Mouse (Mus musculus): ENCODE data around the gene Olfr652. TPM values are rescaled to one million over a fixed set of nuclear protein-coding genes. Genes with fewer than 3 reads are reported as not detected.

The Olfr652 gene
- not detected in 2 replicates for polyA plus RNA-seq (2012; ENCODE audit: low replicate concordance)

DNA sequence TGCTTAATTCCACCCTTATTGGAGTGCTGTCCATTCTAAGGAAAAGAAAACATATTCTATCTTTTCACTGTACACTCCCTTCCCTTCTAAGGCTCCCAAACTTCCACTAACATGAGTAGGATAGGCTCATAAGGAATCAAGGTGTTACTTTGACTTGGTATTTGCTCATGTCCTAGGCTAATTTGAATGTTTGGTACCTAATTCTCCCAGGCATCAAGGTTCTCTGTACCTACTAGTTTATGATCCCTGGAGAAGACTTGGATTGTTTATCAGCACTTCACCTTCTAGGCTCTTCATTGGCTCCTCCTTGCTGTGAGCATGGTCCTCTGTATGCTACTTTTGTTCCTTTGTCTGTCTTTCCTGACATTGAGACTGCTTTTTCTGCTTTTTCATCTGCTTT, at the start of gene Olfr652:
TSS of gene Olfr652 (plus strand) at position 301 of the 400 bp plus-strand sequence.

DNA sequence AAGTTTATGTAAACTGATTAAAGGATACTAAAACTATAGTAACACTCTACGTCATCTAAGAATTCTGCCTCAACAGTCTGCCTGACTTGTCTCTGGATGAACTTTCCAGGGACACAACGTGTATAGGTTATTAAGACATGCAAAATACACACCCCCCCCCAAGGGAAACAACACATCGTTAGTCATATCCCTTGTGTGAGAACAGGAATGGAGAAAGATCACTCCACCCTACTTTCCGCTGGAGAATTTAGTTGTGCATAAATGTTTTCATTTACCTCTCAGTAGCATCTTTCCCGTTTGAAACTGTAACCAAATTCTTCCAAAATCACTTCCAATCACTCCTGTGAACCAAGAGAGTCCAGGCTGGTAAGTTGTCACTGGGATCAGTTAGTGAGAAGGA, 10.9 kb upstream of the Olfr652 start, which contains the start of gene Olfr651:
TSS of gene Olfr651 (plus strand) at position 301 of the 400 bp plus-strand sequence.

DNA sequence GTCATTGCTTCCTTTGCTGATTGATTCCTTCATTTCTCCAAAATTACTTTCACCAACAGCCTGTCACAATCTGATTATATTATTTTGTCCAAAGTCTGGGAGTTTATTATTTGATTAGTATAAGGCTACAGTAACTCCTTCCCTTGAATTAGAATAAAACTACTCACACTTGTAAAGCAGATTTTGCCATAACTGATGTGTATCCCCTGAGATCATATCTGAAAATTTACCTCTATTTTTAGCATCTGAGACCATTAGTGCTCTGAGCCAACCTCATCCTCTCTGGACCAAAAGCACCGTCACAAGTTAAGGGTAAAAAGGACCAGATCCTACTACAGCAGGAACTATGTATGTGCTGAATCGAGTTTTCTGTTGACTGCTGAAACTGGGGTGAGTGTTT, 16.3 kb downstream of the Olfr652 start, which contains the start of gene Olfr653:
TSS of gene Olfr653 (plus strand) at position 301 of the 400 bp plus-strand sequence.

DNA sequence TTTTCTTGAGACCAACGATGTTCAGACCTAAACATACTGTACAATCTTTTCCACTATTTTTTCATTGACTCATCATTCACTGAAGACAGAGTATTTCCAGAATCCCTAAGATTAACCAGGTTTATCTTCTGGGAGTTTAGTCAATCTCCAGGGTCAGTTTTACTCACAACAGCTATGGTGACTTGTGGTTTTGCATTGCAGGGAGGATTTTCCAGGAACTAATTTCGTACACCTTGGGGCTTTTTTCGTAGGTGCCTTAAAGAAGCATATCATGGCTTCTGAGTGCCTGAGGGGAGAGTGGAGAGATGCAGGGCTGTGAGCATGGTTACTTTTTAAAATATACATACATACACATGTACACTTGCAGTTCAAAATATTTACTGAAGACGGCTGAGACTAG, 26.0 kb downstream of the Olfr652 start, which contains the start of gene Olfr654:
TSS of gene Olfr654 (plus strand) at position 301 of the 400 bp plus-strand sequence.

DNA sequence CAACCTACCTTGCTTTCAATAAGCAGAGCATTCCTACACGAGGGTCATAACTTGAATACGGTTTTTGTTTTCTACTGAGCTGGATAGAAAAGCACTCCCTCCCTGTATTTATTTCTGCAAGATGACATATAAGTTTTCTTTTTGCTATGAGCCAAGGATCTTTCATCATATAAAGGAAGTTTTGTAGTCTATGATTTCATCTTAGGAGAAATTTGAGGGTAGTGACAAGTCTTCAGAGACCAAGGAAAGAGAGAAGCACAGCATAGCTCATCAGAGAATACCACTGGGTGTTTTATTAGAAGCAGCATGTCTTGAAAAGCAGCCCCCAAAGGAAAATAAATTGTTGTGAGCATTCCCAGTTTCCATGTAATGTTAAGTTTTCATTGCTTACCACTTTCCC, 41.0 kb downstream of the Olfr652 start, which contains the start of gene Olfr655:
TSS of gene Olfr655 (minus strand) at position 101 of the 400 bp plus-strand sequence.

DNA sequence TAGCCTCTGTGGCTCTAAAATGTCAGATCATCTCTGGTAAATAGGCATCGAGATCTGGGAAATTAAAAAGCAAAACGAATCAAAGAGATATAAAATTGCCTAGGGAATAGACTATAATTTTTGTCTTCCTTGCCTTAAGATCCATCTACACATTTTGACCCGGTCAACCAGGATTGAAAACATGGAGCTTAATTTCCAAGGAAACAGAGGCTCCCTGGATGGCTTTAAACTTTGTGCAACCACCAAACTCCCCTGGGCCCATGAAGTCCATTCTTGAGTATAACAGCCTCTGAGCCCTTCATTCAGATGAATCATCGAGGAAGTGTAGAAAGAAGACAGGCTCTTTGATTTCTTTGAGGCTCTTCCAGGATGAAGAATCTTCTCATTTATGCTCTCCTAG, 53.0 kb downstream of the Olfr652 start, which contains the start of gene Olfr656:
TSS of gene Olfr656 (plus strand) at position 301 of the 400 bp plus-strand sequence.

Other genes with a start within 250 kb of the Olfr652 start
- not detected in 2 replicates for gene Trim12a, start 245.4 kb upstream of the Olfr652 start, polyA plus RNA-seq (2012; ENCODE audit: low replicate concordance)
- 0.15 and 0.36 TPM in 2 replicates for gene Trim34b, start 231.4 kb upstream of the Olfr652 start, polyA plus RNA-seq (2012; ENCODE audit: low replicate concordance)
- gene Trim12c, start 207.5 kb upstream of the Olfr652 start, polyA plus RNA-seq (2012; ENCODE audit: low replicate concordance): 0.66 and 2.8 TPM in 2 replicates
- gene Trim30b, start 191.0 kb upstream of the Olfr652 start, polyA plus RNA-seq (2012; ENCODE audit: low replicate concordance): not detected in 2 replicates
- gene Trim30c, start 160.1 kb upstream of the Olfr652 start, polyA plus RNA-seq (2012; ENCODE audit: low replicate concordance): not detected in 2 replicates
- 3.5 and 5.4 TPM in 2 replicates for gene Trim30a, start 95.7 kb upstream of the Olfr652 start, polyA plus RNA-seq (2012; ENCODE audit: low replicate concordance)
- 0.28 TPM in 1 of 2 replicates, not detected in the other for gene Trim30d, start 53.1 kb upstream of the Olfr652 start, polyA plus RNA-seq (2012; ENCODE audit: low replicate concordance)
- not detected in 2 replicates for gene Olfr651, start 10.8 kb upstream of the Olfr652 start, polyA plus RNA-seq (2012; ENCODE audit: low replicate concordance)
- not detected in 2 replicates for gene Olfr653, start 16.4 kb downstream of the Olfr652 start, polyA plus RNA-seq (2012; ENCODE audit: low replicate concordance)
- gene Olfr654, start 26.1 kb downstream of the Olfr652 start, polyA plus RNA-seq (2012; ENCODE audit: low replicate concordance): not detected in 2 replicates
- not detected in 2 replicates for gene Olfr655, start 40.9 kb downstream of the Olfr652 start, polyA plus RNA-seq (2012; ENCODE audit: low replicate concordance)
- not detected in 2 replicates for gene Olfr656, start 53.1 kb downstream of the Olfr652 start, polyA plus RNA-seq (2012; ENCODE audit: low replicate concordance)
- gene Olfr657, start 63.9 kb downstream of the Olfr652 start, polyA plus RNA-seq (2012; ENCODE audit: low replicate concordance): 0.09 TPM in 1 of 2 replicates, not detected in the other
- not detected in 2 replicates for gene Olfr658, start 86.4 kb downstream of the Olfr652 start, polyA plus RNA-seq (2012; ENCODE audit: low replicate concordance)
- gene Olfr659, start 105.9 kb downstream of the Olfr652 start, polyA plus RNA-seq (2012; ENCODE audit: low replicate concordance): not detected in 2 replicates
- not detected in 2 replicates for gene Olfr661, start 125.6 kb downstream of the Olfr652 start, polyA plus RNA-seq (2012; ENCODE audit: low replicate concordance)
- gene Usp17le, start 216.6 kb downstream of the Olfr652 start, polyA plus RNA-seq (2012; ENCODE audit: low replicate concordance): not detected in 2 replicates

All from leukemia stem cell, adult 10-12 weeks (primary cell).